Mouse (Mus musculus) cerebellum, adult 2 months (tissue): ENCODE data around the gene Cdk18.

Source experiments
- CTCF ChIP-seq: fragments of 200-500 bp; IDR thresholded peaks from 2 replicates; pipeline ENCODE4 v1.5.1; 2011; ENCODE audit warnings: low read depth, mild to moderate bottlenecking, control low read depth, low read length, moderate library complexity, borderline replicate concordance; ENCODE audit not compliant: insufficient read depth
- POLR2A ChIP-seq: fragments of 200-500 bp; IDR thresholded peaks from 2 replicates; pipeline ENCODE4 v1.6.1; 2011; ENCODE audit warnings: low read length, control low read depth, borderline replicate concordance; ENCODE audit not compliant: insufficient read depth

DNA sequence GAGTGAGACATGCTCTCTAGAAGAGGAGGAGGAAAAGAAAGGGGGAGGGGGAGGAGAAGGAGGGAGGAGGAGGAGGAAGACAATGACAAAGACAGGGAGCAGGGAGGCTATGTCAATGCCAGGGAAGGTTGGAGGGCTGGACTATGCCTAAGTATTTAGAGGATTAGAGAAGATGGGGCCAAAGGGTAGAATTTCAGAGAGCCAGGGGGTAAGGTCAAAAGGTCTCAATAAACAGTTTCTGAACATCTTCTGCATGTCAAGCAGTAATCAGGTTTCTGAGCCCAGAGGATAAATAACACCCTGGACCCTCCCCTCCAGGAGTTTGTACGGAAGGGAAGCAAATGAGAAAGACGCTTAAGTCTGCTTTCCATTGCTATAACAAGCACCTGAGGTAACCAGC, 1.7 kb upstream of the Cdk18 start:
- no peak for TF ChIP-seq CTCF
- TF ChIP-seq POLR2A, result no peak
